Mouse (Mus musculus): ENCODE data around the gene Blvra.

Blvra gene

GRCm38 (mm10) chr2:127137838-127138420 lies 67.5 kb downstream of the Blvra start:
- DNase-seq, result no peak

GRCm38 (mm10) chr2:127138449-127138848 lies 68.0 kb downstream of the Blvra start:
- no peak for DNase-seq

DNA sequence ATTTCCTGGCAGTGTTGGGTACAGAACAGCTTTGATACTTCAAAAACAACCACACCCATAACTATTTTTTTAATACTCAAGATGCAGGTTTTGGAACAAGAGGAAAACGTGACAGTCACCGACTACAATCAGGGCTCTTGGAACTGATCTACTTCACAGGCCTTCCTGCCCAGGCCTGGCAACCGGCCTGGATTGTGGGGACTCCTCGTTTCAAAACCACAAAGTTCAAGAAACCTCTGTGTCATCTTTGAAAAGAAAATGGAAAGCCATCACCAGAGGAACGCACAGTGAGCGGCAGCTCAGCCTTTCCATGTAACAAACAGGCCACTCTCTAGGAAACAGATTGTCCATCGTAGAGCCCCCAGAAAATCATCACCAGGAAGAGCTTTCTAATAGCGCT lies 68.6 kb downstream of the Blvra start:
- DNase-seq, result no peak

DNA sequence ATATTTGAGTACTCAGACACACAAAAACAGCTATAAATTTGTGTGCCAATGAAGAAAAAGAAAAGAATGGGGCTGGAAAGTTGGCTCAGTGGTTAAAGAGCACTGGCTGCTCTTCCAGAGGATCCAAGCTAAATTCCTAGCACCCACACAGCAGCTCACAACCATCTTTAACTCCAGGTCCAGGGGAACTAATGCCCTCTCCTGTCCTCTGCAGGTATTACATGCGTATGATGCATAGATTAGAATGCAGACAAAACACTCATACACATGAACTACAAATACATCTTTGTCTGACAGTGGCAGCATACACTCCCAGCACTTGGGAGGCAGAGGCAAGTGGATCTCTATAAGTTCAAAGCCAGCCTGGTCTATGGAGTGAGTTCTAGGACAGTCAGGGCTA lies 69.1 kb downstream of the Blvra start:
- no peak for DNase-seq

GRCm38 (mm10) chr2:127140011-127140410 lies 69.5 kb downstream of the Blvra start:
- no peak for DNase-seq

DNA sequence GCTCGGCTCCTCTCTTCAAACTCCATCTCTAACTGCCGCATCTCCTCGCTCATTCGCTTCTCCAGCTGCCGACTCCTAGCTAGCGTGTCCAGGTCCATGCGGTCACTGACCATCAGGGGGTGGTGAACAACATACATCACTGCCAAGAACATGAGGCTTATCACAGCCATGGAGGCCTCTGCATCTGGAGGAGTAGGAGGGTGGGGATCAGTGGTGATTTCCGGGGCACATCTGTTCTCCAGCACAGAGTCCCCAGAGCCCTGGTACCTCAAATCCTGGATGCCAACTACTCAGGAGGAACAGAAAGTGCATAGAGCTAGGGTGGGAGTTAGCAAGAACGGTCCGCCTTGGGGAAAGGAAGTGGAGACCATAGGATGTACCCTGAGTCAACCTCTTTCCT lies 71.6 kb downstream of the Blvra start:
- no peak for DNase-seq

- no peak for DNase-seq
Observed at GRCm38 (mm10) chr2:127142577-127143157, 72.2 kb downstream of the Blvra start.

GRCm38 (mm10) chr2:127143158-127144063 lies 72.9 kb downstream of the Blvra start, which contains the start of gene Itpripl1:
Gene Itpripl1, minus strand, starts transcription at chr2:127143442.
- DNase-seq, result peak; percentile 28

DNA sequence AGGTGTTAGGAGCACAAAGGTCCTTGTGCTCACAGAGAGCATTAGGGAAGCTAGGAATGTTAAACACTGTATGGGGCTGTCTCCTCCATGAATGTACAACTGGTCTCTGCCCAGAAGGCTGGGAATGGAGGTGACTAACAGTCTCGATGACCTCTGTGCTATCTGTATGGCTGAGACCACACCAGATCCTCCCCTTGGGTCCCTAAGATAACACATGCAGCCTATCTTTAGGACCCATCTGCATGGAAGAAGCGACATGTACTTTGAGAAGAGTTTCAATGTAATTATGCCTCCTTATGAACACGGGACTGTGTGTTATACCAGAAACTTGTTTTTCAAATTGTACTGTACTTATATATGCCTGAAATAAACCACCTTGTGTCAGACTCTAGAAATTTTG lies 75.2 kb downstream of the Blvra start:
- DNase-seq, result no peak
